Mouse (Mus musculus) T-helper 2 cell (primary cell): ENCODE results near the gene Mrps34.

Experiments used
- in situ Hi-C: fragments of 300-600 bp; cut with MboI, MseI; formaldehyde crosslinking; loops from one replicate; pipeline ENCODE4 v1.15.1; 2025; ENCODE audit warnings: high pct_unique_total_duplicates

Gene Mrps34

GRCm38 (mm10) chr17:24899153-24899552 is 4.2 kb downstream of the Mrps34 start:
- in situ Hi-C loops, result no loop called here

DNA sequence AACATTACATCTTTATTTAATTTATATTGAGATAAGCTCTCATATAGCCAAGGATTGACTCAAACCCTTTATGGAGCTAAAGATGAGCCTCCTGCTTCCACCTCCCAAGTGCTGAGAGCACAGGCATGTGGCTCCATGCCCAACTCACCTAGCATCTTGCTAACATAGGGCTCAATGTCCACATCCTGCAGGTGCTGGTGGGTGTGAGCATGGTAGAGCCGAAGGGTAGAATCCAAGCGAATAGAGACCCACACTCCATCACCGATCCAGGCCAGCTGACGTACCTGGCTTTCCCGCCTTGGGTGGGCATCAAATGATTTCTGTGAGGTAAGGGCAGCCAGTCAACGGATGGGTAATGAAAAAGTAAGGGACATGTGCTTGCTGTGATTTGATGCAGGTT is 5.1 kb downstream of the Mrps34 start:
- in situ Hi-C loops, result no loop called here

- in situ Hi-C loops, result no loop called here
Observed at GRCm38 (mm10) chr17:24902124-24902523, 7.2 kb downstream of the Mrps34 start.

GRCm38 (mm10) chr17:24902671-24903474 is 8.0 kb downstream of the Mrps34 start:
- in situ Hi-C loops, result no loop called here

- in situ Hi-C loops, result no loop called here
Observed at GRCm38 (mm10) chr17:24903767-24904166, 8.9 kb downstream of the Mrps34 start.

DNA sequence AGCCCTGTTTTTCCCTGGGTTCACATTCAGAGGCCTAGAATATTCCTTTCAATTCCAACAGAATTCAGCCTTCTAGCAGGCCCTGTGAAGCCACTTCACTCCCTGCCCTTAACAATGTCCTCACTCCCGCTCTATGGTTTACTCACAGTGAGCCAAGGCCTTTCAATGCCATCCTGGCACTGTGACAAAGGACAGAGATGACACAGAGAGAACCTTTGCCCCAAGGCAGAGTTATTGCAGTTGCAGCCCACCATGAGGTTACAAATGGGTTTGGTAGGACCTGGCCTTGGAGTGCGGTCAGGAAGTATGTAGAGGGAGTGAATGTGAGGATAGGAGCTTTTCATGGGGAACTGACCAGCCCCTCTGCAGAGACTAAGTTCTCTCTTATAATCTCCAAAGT is 12.7 kb downstream of the Mrps34 start:
- in situ Hi-C loops, result no loop called here

DNA sequence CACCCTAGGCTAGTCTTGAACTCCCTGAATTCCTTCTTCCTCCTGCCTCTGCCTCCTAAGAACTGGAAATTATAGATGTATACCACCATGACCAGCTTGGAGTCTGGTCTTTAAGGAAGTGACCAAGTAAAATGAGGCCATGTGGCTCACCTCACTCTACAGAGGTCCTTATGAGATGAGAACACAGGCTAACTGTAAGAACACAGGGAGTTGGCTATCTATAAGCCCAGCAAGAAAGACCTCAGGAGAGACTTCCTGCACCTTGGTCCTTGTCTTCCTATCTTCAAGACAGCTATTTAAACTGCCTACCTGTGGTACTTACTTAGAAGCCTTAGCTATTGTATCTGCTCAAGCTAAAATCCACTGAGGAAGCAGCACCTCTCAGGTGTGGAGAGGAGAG is 19.1 kb downstream of the Mrps34 start:
- in situ Hi-C loops, result no loop called here

GRCm38 (mm10) chr17:24923246-24923645 is 28.3 kb downstream of the Mrps34 start:
- in situ Hi-C loops, result no loop called here

DNA sequence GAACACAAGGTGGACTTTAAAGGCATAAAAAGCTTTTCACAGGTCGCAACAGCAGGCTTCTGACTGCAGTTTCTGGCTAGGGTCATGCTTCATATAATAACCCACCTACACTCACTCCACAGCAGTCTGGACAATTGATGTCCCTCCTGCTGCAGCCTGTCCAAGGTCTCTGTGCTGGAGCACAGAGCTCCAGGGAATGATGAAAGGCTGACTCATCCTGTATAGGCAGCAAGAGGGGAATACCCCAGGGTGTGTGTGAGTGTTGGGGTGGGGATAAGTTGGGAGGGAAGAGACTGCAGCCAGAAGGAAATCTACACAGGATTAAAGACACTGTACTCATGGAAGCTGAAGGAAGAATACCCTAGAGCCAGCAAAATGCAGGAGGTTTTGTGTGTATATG is 34.6 kb downstream of the Mrps34 start:
- in situ Hi-C loops, result loop anchor here (25.0 kb wide), 1 partner anchor 1117 kb away; no protein-coding TSS in a partner anchor

DNA sequence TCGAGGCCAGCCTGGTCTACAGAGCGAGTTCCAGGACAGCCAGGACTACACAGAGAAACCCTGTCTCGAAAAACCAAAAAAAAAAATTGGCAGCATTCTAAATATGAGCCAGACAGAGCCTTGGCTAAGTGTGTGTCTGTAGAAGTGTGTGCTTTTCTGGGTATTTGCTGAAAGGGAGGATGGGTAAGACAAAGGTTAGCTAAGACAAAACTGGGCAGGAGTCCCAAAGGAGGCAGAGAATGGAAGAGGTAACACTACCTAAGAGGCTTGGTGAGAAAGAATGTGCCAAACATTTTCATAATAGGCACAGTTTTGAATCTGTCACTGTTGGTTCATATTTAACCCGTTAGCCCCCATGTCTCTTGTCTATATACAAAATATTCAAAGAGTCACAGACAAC is 37.5 kb downstream of the Mrps34 start:
- in situ Hi-C loops, result loop anchor here (25.0 kb wide), 1 partner anchor 1120 kb away; no protein-coding TSS in a partner anchor

GRCm38 (mm10) chr17:24933163-24933562 is 38.2 kb downstream of the Mrps34 start:
- in situ Hi-C loops, result loop anchor here (25.0 kb wide), 1 partner anchor 1121 kb away; no protein-coding TSS in a partner anchor

DNA sequence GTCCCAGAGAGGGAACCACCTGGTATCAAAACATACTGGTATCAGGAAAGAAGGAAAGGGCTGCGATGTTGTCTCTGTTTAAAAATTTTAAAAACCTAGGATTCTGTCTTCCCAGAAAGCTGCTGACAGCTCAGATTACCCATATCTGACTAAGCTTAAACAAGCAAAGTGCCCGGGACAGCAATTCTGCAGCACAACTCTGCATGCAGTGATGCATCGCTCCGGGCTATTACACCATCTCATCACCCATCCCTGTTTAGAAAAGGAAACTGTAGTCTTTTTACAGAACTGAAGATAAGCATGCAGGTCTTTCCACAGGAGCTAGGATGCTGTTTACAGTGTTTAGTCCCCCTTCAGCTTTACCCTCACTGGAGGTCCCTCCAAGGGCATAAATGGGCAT is 40.0 kb downstream of the Mrps34 start:
- in situ Hi-C loops, result loop anchor here (25.0 kb wide), 1 partner anchor 1123 kb away; no protein-coding TSS in a partner anchor

DNA sequence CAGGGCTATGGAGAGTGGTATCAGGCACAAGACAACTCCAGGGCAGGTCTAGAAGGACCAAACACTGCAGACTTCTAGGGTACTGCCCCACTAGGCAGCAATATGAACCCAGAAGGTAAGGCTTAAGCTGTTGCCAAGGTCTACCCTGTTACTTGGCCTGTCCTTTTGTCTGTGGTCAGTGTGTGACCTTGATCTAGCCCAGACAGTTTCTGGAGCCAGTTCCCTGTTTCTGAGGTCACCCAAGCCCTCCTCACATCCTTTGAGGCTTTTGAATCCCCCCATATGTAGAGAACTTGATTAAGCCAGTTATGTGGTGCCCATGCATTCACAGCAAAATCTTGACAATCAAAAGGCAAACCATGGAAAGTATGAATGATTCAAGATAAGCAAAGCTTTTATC is 40.8 kb downstream of the Mrps34 start:
- in situ Hi-C loops, result loop anchor here (25.0 kb wide), 1 partner anchor 1123 kb away; no protein-coding TSS in a partner anchor

- in situ Hi-C loops, result loop anchor here (25.0 kb wide), 1 partner anchor 1124 kb away; no protein-coding TSS in a partner anchor
Observed at GRCm38 (mm10) chr17:24936259-24937237, 41.6 kb downstream of the Mrps34 start, which contains the start of gene Mapk8ip3. Gene Mapk8ip3 (minus strand): TSS chr17:24936977.

DNA sequence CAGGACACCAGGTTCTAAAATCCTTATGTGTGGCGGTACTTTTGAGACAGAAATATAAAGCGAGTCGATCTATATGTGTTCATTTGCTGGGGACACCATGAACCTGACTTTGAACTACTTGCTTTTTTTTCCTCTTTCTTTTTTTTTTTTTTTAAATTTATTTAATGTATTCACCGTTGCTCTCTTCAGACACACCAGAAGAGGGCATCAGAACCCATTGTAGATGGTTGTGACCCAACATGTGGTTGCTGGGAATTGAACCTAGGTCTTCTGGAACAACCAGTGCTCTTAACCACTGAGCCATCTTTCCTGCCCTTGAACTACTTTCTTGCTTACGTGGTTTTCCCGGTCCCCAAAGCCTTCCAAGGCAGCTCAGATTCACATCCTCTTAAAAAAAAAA is 42.4 kb downstream of the Mrps34 start:
- in situ Hi-C loops, result loop anchor here (25.0 kb wide), 1 partner anchor 1125 kb away; no protein-coding TSS in a partner anchor

- in situ Hi-C loops, result loop anchor here (25.0 kb wide), 1 partner anchor 1130 kb away; no protein-coding TSS in a partner anchor
Observed at GRCm38 (mm10) chr17:24942453-24942852, 47.5 kb downstream of the Mrps34 start.

DNA sequence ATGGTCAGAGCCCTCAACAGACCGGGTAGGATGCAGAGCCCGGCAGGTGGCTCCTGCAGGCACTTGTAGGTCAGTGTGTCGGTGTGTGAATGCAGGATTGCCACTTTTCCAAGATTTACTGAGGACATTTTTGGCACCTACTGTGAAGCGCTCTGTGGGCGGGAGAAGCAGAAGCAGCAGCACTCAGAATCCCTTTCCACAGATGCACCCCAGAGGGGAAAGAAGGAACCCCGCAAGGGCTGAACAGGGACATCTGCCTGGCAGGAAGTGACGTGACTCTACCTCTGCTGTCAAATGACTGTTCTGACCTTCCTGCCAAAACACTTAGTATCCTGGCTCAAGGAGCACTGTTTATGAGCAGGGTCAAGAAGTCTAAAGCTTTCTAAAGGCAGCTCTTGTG is 48.1 kb downstream of the Mrps34 start:
- in situ Hi-C loops, result loop anchor here (25.0 kb wide), 1 partner anchor 1131 kb away; no protein-coding TSS in a partner anchor

DNA sequence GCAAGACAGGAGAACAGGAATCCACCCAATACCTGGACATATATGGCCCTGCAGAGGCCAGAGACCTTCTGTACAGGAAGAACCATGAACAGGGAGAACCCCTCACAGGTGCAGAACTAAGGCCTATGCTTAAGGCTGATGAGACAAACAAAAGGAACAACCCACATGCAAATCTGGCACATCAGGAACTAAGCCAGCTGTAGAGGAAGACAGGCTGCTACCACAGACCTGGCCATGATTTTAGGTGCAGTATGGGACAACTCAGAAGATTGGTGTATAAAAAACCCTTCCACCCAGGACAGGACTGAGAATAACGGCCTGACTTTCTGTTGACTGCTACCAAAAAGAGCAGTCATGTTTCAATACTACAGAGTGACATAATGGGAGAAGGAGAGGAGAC is 48.7 kb downstream of the Mrps34 start:
- in situ Hi-C loops, result loop anchor here (25.0 kb wide), 1 partner anchor 1131 kb away; no protein-coding TSS in a partner anchor
